In the genomic region with DNA sequence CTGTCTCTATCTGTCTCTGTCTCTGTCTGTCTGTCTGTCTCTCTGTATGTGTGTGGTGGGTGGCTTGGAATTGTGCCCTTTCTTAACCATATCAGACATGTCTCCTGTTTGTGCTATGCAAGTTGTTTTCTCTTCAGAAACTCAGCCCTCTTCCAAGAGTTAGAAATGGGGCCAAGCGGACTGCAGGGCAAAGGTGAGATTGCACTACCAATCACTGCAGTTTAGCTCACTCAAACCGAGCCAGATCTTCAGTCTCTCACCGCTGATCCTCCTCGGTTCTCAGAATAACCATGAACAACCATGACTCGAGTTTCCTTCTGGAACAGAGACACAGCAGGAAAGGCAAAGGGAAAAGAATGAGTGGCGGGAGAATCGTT, we compare ENCODE assay signal across 10 mouse cellular contexts.
DNase-seq lines count a peak whose midpoint lies in the region; ATAC-seq lines count a peak whose summit lies in the region.
"Had no signal": no experiment of that assay in that cellular context is flagged by ENCODE, and none has a peak within 500 bp of the region (broad histone marks: within the 10 kb centered on the region; RNA-seq: fewer than 3 reads in every experiment).

No protein-coding gene starts in this region.

- no peak for ATAC-seq in kidney, embryonic 16.5 days (ENCODE audit: low FRiP score, low TSS enrichment)
- ATAC-seq in forebrain, embryonic 12.5 days (ENCODE audit: low FRiP score): no peak

- no peak overlapping the region for H3K4me3 ChIP-seq in embryonic facial prominence, embryonic 10.5 days
- H3K4me3 ChIP-seq in kidney, embryonic 16.5 days (ENCODE audit: low read length): no peak overlapping the region
- no peak overlapping the region for H3K4me3 ChIP-seq in forebrain, embryonic 12.5 days (replicated peaks)
- H3K4me3 ChIP-seq: forebrain, embryonic 10.5 days; megakaryocyte, embryonic 14.5 days had no signal

- DNase-seq in adrenal gland, postnatal 36 days: peak; percentile 9 to 32
- no peak for DNase-seq in adrenal gland, postnatal 4 days (ENCODE audit: low spot score in 2 of 2)
- DNase-seq in embryonic facial prominence, embryonic 10.5 days (ENCODE audit: low spot score): no peak
- DNase-seq in lung, postnatal 25 days (ENCODE audit: low spot score): peak; percentile 11
- DNase-seq in spleen, postnatal 14 days (ENCODE audit: low spot score in 2 of 2): no peak
- no peak for DNase-seq in thymus, postnatal 14 days

- WGBS in embryonic facial prominence, embryonic 10.5 days: 31% methylated on average over 7 of the region's 7 CpGs
- WGBS in kidney, embryonic 16.5 days: 19% methylated on average over 7 of the region's 7 CpGs
- 53% methylated on average over 7 of the region's 7 CpGs for WGBS in forebrain, embryonic 12.5 days

- H3K27ac ChIP-seq in embryonic facial prominence, embryonic 10.5 days (replicated peaks): peak overlapping the region; percentile 57
- peak overlapping the region; percentile 59 for H3K27ac ChIP-seq in kidney, embryonic 16.5 days (ENCODE audit: low read length)
- no peak overlapping the region for H3K27ac ChIP-seq in forebrain, embryonic 12.5 days
- H3K27ac ChIP-seq: forebrain, embryonic 10.5 days had no signal

- peaks cover 46% of the 10 kb centered on the region for H3K4me1 ChIP-seq in embryonic facial prominence, embryonic 10.5 days
- peaks cover 13% of the 10 kb centered on the region; the same call in 1 of the 2 replicates for H3K4me1 ChIP-seq in kidney, embryonic 16.5 days (ENCODE audit: insufficient read depth, low read length)
- H3K4me1 ChIP-seq in forebrain, embryonic 12.5 days: no peaks in the 10 kb centered on the region
- H3K4me1 ChIP-seq: megakaryocyte, embryonic 14.5 days had no signal

- H3K36me3 ChIP-seq in embryonic facial prominence, embryonic 10.5 days (replicated peaks): no peaks in the 10 kb centered on the region
- H3K36me3 ChIP-seq in kidney, embryonic 16.5 days (ENCODE audit: insufficient read depth, low read length): no peaks in the 10 kb centered on the region
- no peaks in the 10 kb centered on the region for H3K36me3 ChIP-seq in forebrain, embryonic 12.5 days (replicated peaks)
- H3K36me3 ChIP-seq: forebrain, embryonic 10.5 days had no signal

- no peaks in the 10 kb centered on the region for H3K9me3 ChIP-seq in embryonic facial prominence, embryonic 10.5 days
- H3K9me3 ChIP-seq in kidney, embryonic 16.5 days (ENCODE audit: low read length): no peaks in the 10 kb centered on the region
- H3K9me3 ChIP-seq in forebrain, embryonic 12.5 days: no peaks in the 10 kb centered on the region
- H3K9me3 ChIP-seq: forebrain, embryonic 10.5 days; megakaryocyte, embryonic 14.5 days had no signal

- no peak overlapping the region for H3K4me2 ChIP-seq in kidney, embryonic 16.5 days (replicated peaks; ENCODE audit: low read depth, low read length)
- H3K4me2 ChIP-seq in forebrain, embryonic 12.5 days: no peak overlapping the region

- 0 out of 2 replicates have a peak, but pooled peaks cover 3% of the 10 kb centered on the region for H3K27me3 ChIP-seq in embryonic facial prominence, embryonic 10.5 days (replicated peaks; ENCODE audit: low read depth, poor library complexity, severe bottlenecking)
- no peaks in the 10 kb centered on the region for H3K27me3 ChIP-seq in kidney, embryonic 16.5 days (ENCODE audit: insufficient read depth, low read length)
- no peaks in the 10 kb centered on the region for H3K27me3 ChIP-seq in forebrain, embryonic 12.5 days

- no peak overlapping the region for H3K9ac ChIP-seq in kidney, embryonic 16.5 days (replicated peaks; ENCODE audit: low read length)
- H3K9ac ChIP-seq in forebrain, embryonic 12.5 days: no peak overlapping the region

Comparison
In these comparisons a context has a peak if more than half of its experiments do, and no peak if none do; other contexts are left out.
1. DNase-seq: peak in adrenal gland, postnatal 36 days (2 of 2) and lung, postnatal 25 days (single experiment); none in adrenal gland, postnatal 4 days (0 of 2), embryonic facial prominence, embryonic 10.5 days (single experiment), spleen, postnatal 14 days (0 of 2) and thymus, postnatal 14 days (single experiment).